Mouse (Mus musculus): Measurements from ENCODE around the gene Gm49403. TPM values are rescaled to one million over a fixed set of nuclear protein-coding genes. Genes with fewer than 3 reads are reported as not detected.
"Not testable (repeated sequence)": the region's sequence is repeated elsewhere in the genome, so short reads cannot be mapped to it uniquely, and the experiment has no call there.

The Gm49403 gene
- total RNA-seq (2021) (not detected), polyA plus RNA-seq (2012; rRNA removed) (not detected in 2 replicates)
- long read RNA-seq = 0 reads

DNA sequence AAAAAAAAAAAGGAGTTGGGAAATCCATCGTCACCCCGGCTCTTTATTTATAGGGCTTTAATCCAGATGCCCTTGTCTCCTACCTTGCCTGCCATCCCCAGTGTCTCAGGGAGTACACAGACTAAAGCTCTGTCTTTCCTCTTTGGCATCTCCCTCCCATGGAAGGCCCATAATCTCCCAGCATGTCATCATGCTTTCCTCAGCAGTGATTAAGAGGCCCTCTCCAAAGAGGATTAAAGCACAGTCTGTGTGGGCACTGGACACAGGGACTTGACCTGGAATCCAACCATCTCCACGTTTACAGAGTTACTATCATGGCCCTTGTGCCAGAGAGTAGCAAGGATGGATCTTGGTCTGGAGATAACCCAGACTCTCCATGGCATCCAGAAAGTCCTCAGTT, at the start of gene Gm49403, which contains the start of gene Lbhd1:
Gm49403 (plus strand) TSS at position 315 of the 400 bp plus-strand sequence.
Lbhd1 (plus strand) TSS at position 117 of the 400 bp plus-strand sequence.
- DNase-seq = no peak

DNA sequence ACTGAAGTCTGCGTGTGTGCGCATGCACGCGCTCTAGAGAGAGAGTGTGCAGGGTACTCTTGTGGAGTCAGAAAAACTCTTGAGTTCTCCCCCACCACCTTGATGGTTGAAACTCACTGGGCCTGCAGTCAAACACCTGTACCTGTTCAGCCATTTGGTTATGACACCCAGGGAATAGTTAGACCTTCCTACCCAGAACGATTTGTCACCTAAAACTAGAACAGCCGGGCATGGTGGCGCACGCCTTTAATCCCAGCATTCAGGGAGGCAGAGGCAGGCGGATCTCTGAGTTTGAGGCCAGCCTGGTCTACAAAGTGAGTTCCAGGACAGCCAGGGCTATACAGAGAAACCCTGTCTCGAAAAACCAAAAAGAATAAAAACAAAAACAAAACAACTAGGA, 47.4 kb upstream of the Gm49403 start:
- DNase-seq = not testable (repeated sequence)

- peak; percentile 90 for DNase-seq
Measured at GRCm38 (mm10) chr19:8837251-8837791, 46.4 kb upstream of the Gm49403 start, which contains the start of gene Bscl2. TSS of gene Bscl2 (plus strand) at chr19:8837467.

DNA sequence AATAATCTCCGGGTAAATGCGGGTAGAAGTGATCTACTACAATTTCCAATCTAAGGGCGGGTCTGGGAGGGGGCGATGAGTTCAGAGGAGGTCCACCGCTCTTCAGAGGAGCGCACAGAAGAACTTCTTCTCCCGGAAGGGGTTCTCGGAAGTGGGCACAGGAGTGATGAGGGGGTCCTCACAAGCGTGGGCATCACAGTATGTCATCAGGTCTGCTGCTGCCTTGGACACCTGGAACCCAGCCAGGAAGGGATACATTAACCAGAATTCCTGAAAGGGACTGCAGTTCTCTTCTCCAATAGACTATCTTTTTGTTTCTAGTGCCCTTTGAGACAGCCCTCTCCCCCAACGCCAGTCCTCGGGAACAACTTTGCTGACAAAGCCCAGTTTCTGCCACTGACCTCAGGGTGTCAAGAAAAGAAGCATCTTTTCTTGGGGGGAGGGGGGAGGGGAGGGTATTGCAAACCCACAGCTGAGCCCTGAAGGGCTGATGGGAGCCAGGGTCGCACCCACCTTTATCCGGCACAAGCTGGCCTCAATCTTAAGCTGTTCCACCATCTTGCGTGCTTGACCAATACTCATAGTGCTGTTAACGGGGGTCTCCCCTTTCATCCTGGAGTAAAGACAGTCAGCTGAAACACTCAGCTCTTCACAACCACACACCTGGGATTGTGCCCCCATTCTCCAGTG, 45.5 kb upstream of the Gm49403 start:
- DNase-seq = peak; percentile 56

DNA sequence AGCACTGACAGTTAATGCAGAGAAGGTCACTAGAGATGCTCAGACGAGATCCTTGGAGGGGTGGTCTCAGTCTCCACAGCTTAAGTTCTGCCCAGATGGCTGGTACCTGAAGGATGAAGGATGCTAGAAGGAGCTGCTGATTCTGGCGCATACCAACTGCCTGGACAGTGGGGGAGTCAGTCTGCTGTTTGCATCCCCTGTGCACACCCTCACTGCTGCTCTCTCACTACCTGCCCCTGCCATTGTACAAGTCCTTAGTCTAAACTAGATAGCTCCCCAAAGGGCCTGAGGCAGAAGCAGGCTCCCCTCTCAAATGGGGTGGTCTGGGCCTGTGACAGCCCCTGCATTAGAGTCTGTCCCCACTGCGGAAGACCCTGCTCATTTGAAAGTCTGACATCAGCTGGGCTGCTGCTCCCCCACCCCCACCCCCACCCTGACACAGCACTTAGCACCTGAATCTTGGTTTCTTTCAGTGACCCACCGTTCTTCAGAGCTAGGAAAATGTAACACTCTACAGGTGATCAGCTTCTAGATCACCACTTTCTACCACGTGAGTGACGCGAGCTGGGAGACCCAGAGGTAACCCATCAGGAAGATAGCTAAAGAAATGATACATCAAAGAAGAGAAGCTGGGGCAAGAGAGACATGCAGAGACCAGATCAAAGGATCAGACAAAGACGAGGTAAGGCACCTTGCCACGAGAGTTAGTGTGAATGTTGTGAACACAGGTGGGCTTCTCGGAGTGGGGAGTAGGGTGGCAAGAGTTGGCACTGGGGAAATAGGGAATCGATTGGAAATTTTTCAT, 44.4 kb upstream of the Gm49403 start, which contains the start of gene Gng3:
Gng3 (minus strand) TSS at position 92 of the 805 bp plus-strand sequence.
- no peak for DNase-seq

- DNase-seq = peak; percentile 90
Measured at GRCm38 (mm10) chr19:8839908-8840791, 43.6 kb upstream of the Gm49403 start.

DNA sequence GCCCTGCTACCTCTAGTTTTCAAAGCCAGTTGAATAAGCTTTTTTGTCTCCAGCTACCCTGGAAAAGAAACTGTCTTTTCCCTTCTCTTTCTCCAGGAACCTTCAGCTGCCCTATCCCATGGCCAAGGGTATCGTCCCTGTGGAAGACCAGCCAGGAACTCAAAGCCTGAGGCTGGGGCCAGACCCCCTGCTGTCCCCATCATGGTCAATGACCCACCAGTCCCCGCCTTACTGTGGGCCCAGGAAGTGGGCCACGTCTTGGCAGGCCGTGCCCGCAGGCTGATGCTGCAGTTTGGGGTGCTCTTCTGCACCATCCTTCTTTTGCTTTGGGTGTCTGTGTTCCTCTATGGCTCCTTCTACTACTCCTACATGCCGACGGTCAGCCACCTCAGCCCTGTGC, 42.7 kb upstream of the Gm49403 start:
- DNase-seq = no peak

DNA sequence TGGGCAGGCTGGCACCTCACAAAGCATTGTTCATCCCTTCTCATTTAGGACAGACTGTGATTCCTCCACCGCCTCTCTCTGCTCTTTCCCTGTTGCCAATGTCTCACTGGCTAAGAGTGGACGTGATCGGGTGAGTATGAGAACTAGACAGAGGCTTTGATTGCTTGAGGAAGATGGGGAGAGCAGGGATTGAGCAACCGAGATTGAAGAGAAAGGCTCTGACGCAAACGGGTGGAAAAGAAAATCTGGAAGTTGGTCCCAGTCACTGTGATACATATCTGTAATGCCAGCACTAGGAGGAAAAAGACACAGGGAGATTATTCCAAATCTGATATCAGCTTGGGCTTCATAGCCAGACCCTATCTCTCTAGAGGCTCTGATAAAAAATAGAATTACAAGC, 40.8 kb upstream of the Gm49403 start:
- DNase-seq = no peak

DNA sequence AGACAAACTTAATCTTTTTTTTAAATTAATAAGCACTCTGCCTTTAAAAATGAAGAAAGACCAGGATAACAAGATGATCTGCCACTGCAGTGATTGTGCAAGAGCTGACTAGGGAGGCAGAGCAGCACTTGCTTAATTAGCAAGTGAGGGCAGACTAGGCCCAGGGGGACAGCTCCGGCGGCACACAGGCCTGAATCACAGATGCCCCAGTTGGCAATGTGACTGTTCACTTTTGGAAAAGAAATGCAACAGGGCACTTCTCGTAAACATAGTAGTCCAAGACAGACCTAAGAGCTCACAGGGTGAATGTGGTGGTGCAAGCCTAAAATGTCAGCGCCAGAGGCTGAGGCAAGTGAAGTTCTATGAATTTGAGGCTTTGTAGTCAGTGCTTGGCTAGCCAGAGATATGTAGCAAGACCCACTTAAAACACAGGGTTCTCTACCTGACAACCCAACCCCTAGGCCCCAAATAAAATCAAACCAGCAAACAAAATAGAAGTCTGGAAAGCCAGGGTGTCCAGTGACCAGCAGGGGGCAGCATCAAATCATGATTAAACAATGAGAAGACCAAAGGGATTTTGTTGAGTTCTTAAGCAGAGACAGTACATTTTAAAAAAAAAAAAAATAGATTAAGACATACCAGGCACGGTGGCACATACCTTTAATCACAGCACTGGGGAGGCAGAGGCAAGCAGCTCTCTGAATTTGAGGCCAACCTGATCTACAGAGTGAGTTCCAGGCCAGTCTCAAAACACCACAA, 39.2 kb upstream of the Gm49403 start:
- DNase-seq = peak; percentile 76

DNA sequence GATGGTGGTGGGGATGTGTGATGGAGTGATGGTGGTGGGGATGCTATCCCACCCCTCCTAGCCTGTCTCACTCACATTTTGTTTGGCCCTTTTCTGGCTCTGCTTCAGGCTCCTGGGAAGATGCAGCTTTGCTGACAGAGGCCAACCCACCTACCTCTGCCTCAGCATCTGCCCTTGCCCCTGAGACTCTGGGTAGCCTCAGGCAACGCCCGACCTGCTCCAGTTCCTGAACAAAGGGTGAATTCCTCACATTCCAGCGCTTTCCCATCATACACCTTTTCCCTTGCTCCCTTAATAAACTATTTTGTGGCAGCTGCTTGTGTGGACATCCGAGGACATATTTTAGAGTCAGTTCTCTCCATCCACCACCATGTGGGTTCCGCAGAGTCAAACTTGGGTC, 35.4 kb upstream of the Gm49403 start:
- no peak for DNase-seq

- DNase-seq = peak; percentile 63
Measured at GRCm38 (mm10) chr19:8850402-8850901, 33.3 kb upstream of the Gm49403 start, which contains the start of gene Lrrn4cl. TSS of gene Lrrn4cl (plus strand) at chr19:8850768.

GRCm38 (mm10) chr19:8851639-8852038, 32.1 kb upstream of the Gm49403 start:
- no peak for DNase-seq

DNA sequence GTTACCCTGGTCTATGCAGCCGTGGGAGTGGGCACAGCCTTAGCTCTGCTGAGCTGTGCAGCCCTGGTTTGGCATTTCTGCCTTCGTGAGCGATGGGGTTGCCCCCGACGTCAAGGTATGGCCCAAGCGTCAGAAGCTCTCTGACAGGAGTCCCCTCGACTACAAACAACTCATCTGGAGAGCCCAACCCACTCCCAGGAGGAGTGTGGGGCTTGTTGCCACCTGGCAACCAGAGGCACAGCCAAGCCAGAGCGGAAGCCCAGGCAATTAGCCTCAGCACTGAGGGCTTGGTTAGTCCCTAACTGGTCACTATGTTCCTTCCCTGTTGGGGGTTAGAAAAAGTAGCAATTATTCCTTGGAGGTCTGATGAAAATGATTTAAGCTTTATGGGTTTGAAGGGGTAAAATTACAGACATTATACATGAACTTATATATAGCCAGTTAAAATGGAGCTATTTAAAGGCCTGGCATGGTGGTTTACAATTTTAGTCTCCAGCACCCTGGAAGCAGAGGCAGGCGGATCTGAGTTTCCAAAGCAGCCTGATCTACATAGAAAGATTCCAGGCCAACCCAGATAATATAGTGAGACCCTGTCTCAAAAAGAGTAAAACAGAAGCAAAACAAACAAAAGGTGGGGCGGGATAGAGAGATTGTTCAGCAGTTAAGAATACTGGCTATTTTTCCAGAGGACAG, 31.3 kb upstream of the Gm49403 start:
- DNase-seq = no peak

- DNase-seq = no peak
Measured at GRCm38 (mm10) chr19:8853117-8853516, 30.6 kb upstream of the Gm49403 start.

DNA sequence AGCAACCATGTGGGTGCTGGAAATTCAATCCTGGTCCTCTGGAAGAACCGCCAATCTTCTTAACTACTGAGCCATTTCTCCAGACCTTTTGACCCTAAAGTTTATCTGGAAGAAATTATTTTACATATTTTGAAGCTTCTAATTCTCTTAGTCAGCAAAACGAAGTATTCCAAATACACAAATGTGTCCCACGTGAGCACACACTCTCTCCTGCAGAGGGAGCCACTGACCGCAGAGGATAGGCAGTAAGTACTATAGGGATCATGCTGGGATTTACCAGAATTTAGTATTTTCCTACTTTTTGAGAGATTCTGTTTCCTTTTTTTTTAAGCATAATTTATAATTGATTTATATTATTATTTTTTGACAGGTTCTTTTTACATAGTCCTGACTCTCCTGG, 26.0 kb upstream of the Gm49403 start:
- peak; percentile 60 for DNase-seq

GRCm38 (mm10) chr19:8859018-8859417, 24.7 kb upstream of the Gm49403 start:
- no peak for DNase-seq

- no peak for DNase-seq
Measured at GRCm38 (mm10) chr19:8864265-8864664, 19.5 kb upstream of the Gm49403 start.

DNA sequence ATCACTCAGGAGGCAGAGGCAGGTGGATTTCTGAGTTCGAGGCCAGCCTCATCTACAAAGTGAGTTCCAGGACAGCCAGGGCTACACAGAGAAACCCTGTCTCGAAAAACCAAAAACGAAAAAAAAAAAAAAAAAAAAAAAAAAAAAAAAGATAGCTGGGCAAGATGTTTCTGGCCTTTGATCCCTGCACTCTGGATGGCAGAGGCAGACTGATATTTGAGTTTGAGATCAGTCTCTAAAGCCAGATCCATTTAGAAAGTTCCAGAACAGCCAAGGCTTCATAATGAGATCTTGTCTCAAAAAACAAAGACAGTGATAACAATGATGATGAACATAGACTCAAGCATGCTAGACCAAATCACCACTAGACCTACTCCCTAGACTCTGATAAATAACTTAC, 13.3 kb upstream of the Gm49403 start:
- not testable (repeated sequence) for DNase-seq

DNA sequence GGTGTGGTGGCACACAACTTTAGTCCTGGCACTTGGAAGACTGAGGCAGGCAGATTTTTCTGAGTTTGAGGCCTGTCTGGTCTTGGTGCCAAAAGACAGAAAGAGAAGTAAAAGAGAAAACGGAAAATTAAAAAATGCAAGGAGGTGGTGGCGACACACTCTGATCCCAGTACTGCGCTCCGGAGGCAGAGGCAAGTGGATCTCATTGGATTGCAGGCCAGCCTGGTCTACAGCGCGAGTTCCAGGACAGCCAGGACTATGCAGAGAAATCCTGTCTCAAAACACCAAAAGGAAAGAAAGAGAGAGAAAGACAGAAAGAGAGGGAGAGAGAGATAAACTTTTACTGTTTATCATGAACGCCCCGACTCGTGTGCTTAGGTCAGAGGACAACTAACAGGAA, 12.9 kb upstream of the Gm49403 start:
- no peak for DNase-seq
